Mouse (Mus musculus): ENCODE measurements around the gene Fcgr4. TPM values are rescaled to one million over a fixed set of nuclear protein-coding genes. Genes with fewer than 3 reads are reported as not detected.
A peak's percentile ranks its signal among the peaks of the same experiment; 100 is the strongest.
"Not testable (repeated sequence)": the region's sequence is repeated elsewhere in the genome, so short reads cannot be mapped to it uniquely, and the experiment has no call there.

Gene Fcgr4
- polyA plus RNA-seq, 1 experiment from 2014 or later, result 1.3 TPM

GRCm38 (mm10) chr1:171078419-171078818, 59.7 kb downstream of the Fcgr4 start:
- not testable (repeated sequence) for H3K36me3 ChIP-seq (ENCODE audit: control insufficient read depth, insufficient read depth); H3K9me3 ChIP-seq (replicated peaks; ENCODE audit: control insufficient read depth, low read length); H3K9ac ChIP-seq (ENCODE audit: low read length); ATAC-seq (replicated peaks; ENCODE audit: extremely low read depth, insufficient read depth, low FRiP score); H3K4me1 ChIP-seq (ENCODE audit: control insufficient read depth, insufficient read depth, low read length); H3K27ac ChIP-seq (ENCODE audit: low read length)
- Histone ChIP-seq H3K4me2 (ENCODE audit: low read depth, low read length) (peak overlapping the region; percentile 54; the same call in 1 of the 2 replicates), H3K4me3 (ENCODE audit: low read length) (peak overlapping the region; percentile 23; the same call in 1 of the 2 replicates), H3K27me3 (ENCODE audit: control insufficient read depth, insufficient read depth, low read length) (peaks cover 20% of the 10 kb centered on the region)
- WGBS, result 25% methylated on average over 11 of the region's 12 CpGs

DNA sequence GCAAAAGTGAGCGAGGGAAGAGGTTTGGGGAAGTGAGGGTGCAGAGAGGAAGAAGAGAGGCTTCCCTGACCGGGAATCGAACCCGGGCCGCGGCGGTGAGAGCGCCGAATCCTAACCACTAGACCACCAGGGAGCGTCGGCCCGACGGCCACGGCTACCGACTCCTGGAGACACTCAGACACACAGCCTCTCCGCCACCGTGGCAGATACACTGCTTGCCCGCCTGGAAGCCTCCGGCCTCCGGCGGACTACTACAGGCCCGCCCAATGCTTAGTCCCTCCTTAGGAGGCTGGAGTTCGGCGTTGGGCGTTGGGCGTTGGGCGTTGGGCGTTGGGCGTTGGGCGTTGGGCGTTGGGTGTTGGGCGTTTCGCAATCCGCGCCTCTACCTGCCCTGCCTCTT, 60.6 kb downstream of the Fcgr4 start:
- ATAC-seq (replicated peaks; ENCODE audit: extremely low read depth, insufficient read depth, low FRiP score), result peak; percentile 29
- H3K4me2 ChIP-seq (ENCODE audit: low read depth, low read length), result not testable (repeated sequence)
- 0% methylated on average over 1 of the region's 35 CpGs for WGBS

More for the DNA sequence above, 60.6 kb downstream of the Fcgr4 start:
- not testable (repeated sequence) for H3K27ac ChIP-seq (ENCODE audit: low read length); H3K9me3 ChIP-seq (replicated peaks; ENCODE audit: control insufficient read depth, low read length); H3K9ac ChIP-seq (ENCODE audit: low read length); H3K4me3 ChIP-seq (ENCODE audit: low read length); H3K4me1 ChIP-seq (ENCODE audit: control insufficient read depth, insufficient read depth, low read length); H3K36me3 ChIP-seq (ENCODE audit: control insufficient read depth, insufficient read depth)
- H3K27me3 ChIP-seq (ENCODE audit: control insufficient read depth, insufficient read depth, low read length), result peaks cover 13% of the 10 kb centered on the region

Small RNA genes lying within 50 kb of the gene (microRNA-seq; reads per million reads assigned to microRNA genes)
- gene Gm27552, result not detected
- 5.1 reads per million, percentile 19 among the genes with 10 or more reads in this experiment for gene Mir6546

Other genes starting within 250 kb of the Fcgr4 start
- gene Atf6, start 151.1 kb upstream of the Fcgr4 start, polyA plus RNA-seq (2015; fragmentation: Nextera tagmentation; extraction: Ambion mirVana), result 10.1 and 11.2 TPM in 2 replicates
- 0.53 and 0.71 TPM in 2 replicates for gene Gm26620, start 133.9 kb upstream of the Fcgr4 start, polyA plus RNA-seq (2015; fragmentation: Nextera tagmentation; extraction: Ambion mirVana)
- gene Dusp12, start 133.4 kb upstream of the Fcgr4 start, polyA plus RNA-seq (2015; fragmentation: Nextera tagmentation; extraction: Ambion mirVana), result 20.7 and 22.1 TPM in 2 replicates
- gene Fcrlb, start 106.0 kb upstream of the Fcgr4 start, polyA plus RNA-seq (2015; fragmentation: Nextera tagmentation; extraction: Ambion mirVana), result 0.11 TPM in 1 of 2 replicates, not detected in the other
- 0.20 TPM in 1 of 2 replicates, not detected in the other for gene Fcrla, start 91.3 kb upstream of the Fcgr4 start, polyA plus RNA-seq (2015; fragmentation: Nextera tagmentation; extraction: Ambion mirVana)
- 2.5 and 3.0 TPM in 2 replicates for gene Fcgr2b, start 42.4 kb upstream of the Fcgr4 start, polyA plus RNA-seq (2015; fragmentation: Nextera tagmentation; extraction: Ambion mirVana)
- 10.2 and 10.7 TPM in 2 replicates for gene Fcgr3, start 46.0 kb downstream of the Fcgr4 start, polyA plus RNA-seq (2015; fragmentation: Nextera tagmentation; extraction: Ambion mirVana)
- gene Cfap126, start 95.0 kb downstream of the Fcgr4 start, polyA plus RNA-seq (2015; fragmentation: Nextera tagmentation; extraction: Ambion mirVana), result 2.9 and 3.5 TPM in 2 replicates
- gene Sdhc, start 131.7 kb downstream of the Fcgr4 start, polyA plus RNA-seq (2015; fragmentation: Nextera tagmentation; extraction: Ambion mirVana), result 622 and 629 TPM in 2 replicates
- 0.44 and 1.1 TPM in 2 replicates for gene Mpz, start 131.8 kb downstream of the Fcgr4 start, polyA plus RNA-seq (2015; fragmentation: Nextera tagmentation; extraction: Ambion mirVana)
- gene Pcp4l1, start 177.3 kb downstream of the Fcgr4 start, polyA plus RNA-seq (2015; fragmentation: Nextera tagmentation; extraction: Ambion mirVana), result 48.9 and 57.2 TPM in 2 replicates
- 0.35 and 0.43 TPM in 2 replicates for gene Nr1i3, start 195.1 kb downstream of the Fcgr4 start, polyA plus RNA-seq (2015; fragmentation: Nextera tagmentation; extraction: Ambion mirVana)
- 60.7 and 68.9 TPM in 2 replicates for gene Tomm40l, start 203.6 kb downstream of the Fcgr4 start, polyA plus RNA-seq (2015; fragmentation: Nextera tagmentation; extraction: Ambion mirVana)
- gene Apoa2, start 206.1 kb downstream of the Fcgr4 start, polyA plus RNA-seq (2015; fragmentation: Nextera tagmentation; extraction: Ambion mirVana), result 10.6 and 11.9 TPM in 2 replicates
- 34.4 and 36.3 TPM in 2 replicates for gene Fcer1g, start 215.4 kb downstream of the Fcgr4 start, polyA plus RNA-seq (2015; fragmentation: Nextera tagmentation; extraction: Ambion mirVana)
- 4.4 and 5.7 TPM in 2 replicates for gene Adamts4, start 231.5 kb downstream of the Fcgr4 start, polyA plus RNA-seq (2015; fragmentation: Nextera tagmentation; extraction: Ambion mirVana)
- gene Ndufs2, start 232.5 kb downstream of the Fcgr4 start, polyA plus RNA-seq (2015; fragmentation: Nextera tagmentation; extraction: Ambion mirVana), result 659 and 700 TPM in 2 replicates